Mouse (Mus musculus) limb, embryonic 14.5 days (tissue): Measurements from ENCODE around the gene Cdc42bpb. TPM values are rescaled to one million over a fixed set of nuclear protein-coding genes. Genes with fewer than 3 reads are reported as not detected.

Experiments used
- ATAC-seq: fragments of 200-750 bp; cut with Nextera tagmentation; 2 replicates; pipeline ENCODE4 v1.8.0; 2017; ENCODE audit warnings: low read depth, moderate number of reproducible peaks, moderate TSS enrichment; ENCODE audit not compliant: low FRiP score
- DNase-seq: peaks from one replicate; pipeline ENCODE4 v3.0.0-alpha.2; 2015; ENCODE audit warnings: low spot score
- H3K27ac ChIP-seq: fragments of 300-500 bp; sonication (generic); replicated peaks from 2 replicates; pipeline ENCODE4 v1.5.1; 2014; ENCODE audit warnings: low read depth, mild to moderate bottlenecking, low read length, moderate library complexity, mixed read lengths
- H3K27me3 ChIP-seq: fragments of 300-500 bp; sonication (generic); 2 replicates; pipeline ENCODE4 v1.6.1; 2014; ENCODE audit warnings: low read length, mixed read lengths; ENCODE audit not compliant: control insufficient read depth, insufficient read depth
- H3K36me3 ChIP-seq: fragments of 300-500 bp; sonication (generic); 2 replicates; pipeline ENCODE4 v1.6.1; 2014; ENCODE audit warnings: mild to moderate bottlenecking, low read length, moderate library complexity, mixed read lengths; ENCODE audit not compliant: control insufficient read depth, insufficient read depth
- H3K4me1 ChIP-seq: fragments of 300-500 bp; sonication (generic); 2 replicates; pipeline ENCODE4 v1.6.1; 2014; ENCODE audit warnings: antibody characterized with exemption, low read length, mixed read lengths; ENCODE audit not compliant: control insufficient read depth, insufficient read depth
- H3K4me2 ChIP-seq: fragments of 300-500 bp; sonication (generic); replicated peaks from 2 replicates; pipeline ENCODE4 v1.6.1; 2014; ENCODE audit warnings: low read depth, mild to moderate bottlenecking, low read length, moderate library complexity; ENCODE audit not compliant: severe bottlenecking
- H3K4me3 ChIP-seq: fragments of 300-500 bp; sonication (generic); replicated peaks from 2 replicates; pipeline ENCODE4 v1.5.1; 2014; ENCODE audit warnings: low read length
- H3K9ac ChIP-seq: fragments of 300-500 bp; sonication (generic); 2 replicates; pipeline ENCODE4 v1.6.1; 2014; ENCODE audit warnings: mild to moderate bottlenecking, low read depth, low read length, moderate library complexity; ENCODE audit not compliant: severe bottlenecking
- H3K9me3 ChIP-seq: fragments of 300-500 bp; sonication (generic); 2 replicates; pipeline ENCODE4 v1.6.1; 2016; ENCODE audit warnings: low read length; ENCODE audit not compliant: control insufficient read depth
- POLR2A ChIP-seq: fragments of 200-500 bp; IDR thresholded peaks from 2 replicates; pipeline ENCODE4 v1.8.0; 2012; ENCODE audit warnings: inconsistent platforms, mild to moderate bottlenecking, moderate library complexity, borderline replicate concordance; ENCODE audit not compliant: insufficient read depth, insufficient read length; ENCODE audit errors: extremely low read depth
- WGBS: fragments of 180-500 bp; shearing (Covaris S2); extraction: QIAGEN DNeasy Blood & Tissue Kit; methylation state at CpG from one replicate; pipeline ENCODE4 v1.1.7; 2014; 5-methylcytosine and 5-hydroxymethylcytosine counted together
- polyA plus RNA-seq, 2 experiments: library from polyadenylated mRNA; depleted of rRNA in 1 of 2; stranded (reverse) in 1 of 2; unstranded in 1 of 2; fragments of >200 nt; fragmentation: Nextera tagmentation in 1 of 2; extraction: Ambion mirVana in 1 of 2; gene quantifications; 2 replicates each; pipeline versions ENCODE4 v1.2.1 to v1.2.3; 2012 to 2014

Cdc42bpb gene
- polyA plus RNA-seq, 2 experiments, result 37.0 to 163 TPM

DNA sequence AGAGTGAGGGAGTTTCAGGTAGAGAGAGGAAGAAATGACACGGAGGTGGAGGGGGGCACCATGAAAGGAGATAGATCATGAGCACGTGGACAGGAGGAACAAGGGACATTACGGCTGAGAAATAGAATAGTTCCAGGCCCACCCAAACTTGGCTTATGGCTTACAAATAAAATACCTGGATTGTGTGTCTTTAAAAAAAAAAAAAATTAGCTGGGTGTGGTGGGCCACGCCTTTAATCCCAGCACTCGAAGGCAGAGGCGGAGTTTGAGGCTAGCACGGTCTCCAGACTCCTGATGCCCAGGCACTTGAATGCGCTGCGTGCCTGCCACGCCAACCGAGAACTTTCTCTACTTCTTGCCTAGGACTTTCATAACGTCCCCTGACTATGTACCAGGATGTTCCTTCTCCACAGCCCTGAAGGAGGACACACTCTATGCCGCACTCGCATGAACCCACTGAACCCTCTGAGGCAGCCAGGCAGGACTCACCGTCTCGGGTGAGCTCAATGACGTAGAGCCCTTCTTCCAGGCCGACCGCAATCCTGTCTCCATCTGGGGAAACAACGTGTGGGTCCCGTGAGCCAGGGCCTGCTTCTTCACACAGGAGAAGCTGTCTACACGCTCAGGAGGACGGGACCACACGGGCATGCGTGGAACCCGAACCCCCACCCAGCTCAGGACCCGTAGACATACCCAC, 76.0 kb downstream of the Cdc42bpb start:
- H3K9ac ChIP-seq, result no peak overlapping the region
- H3K27me3 ChIP-seq, result no peaks in the 10 kb centered on the region
- H3K4me1 ChIP-seq, result no peaks in the 10 kb centered on the region
- H3K9me3 ChIP-seq, result no peaks in the 10 kb centered on the region
- H3K36me3 ChIP-seq, result peaks cover 92% of the 10 kb centered on the region
- DNase-seq (no peak), ATAC-seq (no peak)
- TF ChIP-seq POLR2A, result no peak
- WGBS, result 93% methylated on average over 27 of the region's 27 CpGs
- no peak overlapping the region for H3K27ac ChIP-seq
- H3K4me3 ChIP-seq, result no peak overlapping the region
- no peak overlapping the region for H3K4me2 ChIP-seq

DNA sequence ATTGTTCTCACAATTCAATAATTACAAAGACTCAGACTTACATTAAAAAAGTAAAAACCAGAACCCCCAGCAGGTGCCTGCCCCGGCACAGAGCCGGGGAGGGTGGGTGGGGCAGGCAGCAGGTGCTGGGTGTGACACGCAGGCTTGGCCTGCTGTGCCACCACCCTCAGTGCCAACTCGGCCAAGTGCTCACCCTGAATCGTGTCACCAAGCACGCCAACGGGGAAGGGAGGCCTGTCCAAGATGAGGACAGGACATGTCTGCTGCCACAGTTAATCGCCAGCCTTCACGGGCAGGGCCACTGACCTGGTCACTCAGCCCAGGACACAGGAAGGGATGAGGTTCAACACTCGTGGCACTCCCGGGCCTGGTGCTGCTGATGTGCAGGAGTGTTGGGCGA, 84.5 kb downstream of the Cdc42bpb start:
- Histone ChIP-seq H3K36me3 (peaks cover 73% of the 10 kb centered on the region), H3K27ac (no peak overlapping the region), H3K4me2 (no peak overlapping the region), H3K4me1 (no peaks in the 10 kb centered on the region), H3K9me3 (no peaks in the 10 kb centered on the region), H3K27me3 (no peaks in the 10 kb centered on the region), H3K9ac (no peak overlapping the region), H3K4me3 (no peak overlapping the region)
- DNase-seq (no peak), ATAC-seq (no peak)
- 89% methylated on average over 12 of the region's 12 CpGs for WGBS
- no peak for TF ChIP-seq POLR2A

DNA sequence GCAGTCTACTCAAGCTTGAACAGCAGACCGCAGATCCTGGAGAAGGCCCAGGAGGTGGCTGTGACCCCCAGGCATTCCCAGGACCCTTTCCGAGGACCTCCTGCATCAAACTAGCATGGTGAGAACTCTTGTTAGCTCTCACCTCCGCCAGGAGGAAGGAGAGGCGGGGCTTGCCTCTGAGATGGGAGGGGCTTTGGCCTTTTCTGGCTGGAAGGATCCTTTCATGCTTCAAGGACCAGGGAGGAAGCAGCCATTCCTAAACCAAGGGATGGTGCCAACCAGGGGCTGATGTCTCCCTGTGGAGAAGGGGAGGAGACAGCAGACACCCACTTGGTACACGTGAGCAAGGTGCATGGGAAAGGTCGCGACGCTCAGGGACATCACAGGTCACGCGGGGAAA, 93.0 kb downstream of the Cdc42bpb start:
- Histone ChIP-seq H3K9ac (peak overlapping the region; percentile 31; the same call in 1 of the 2 replicates), H3K4me2 (peak overlapping the region; percentile 31), H3K27ac (no peak overlapping the region), H3K27me3 (no peaks in the 10 kb centered on the region), H3K9me3 (no peaks in the 10 kb centered on the region), H3K4me1 (peaks cover 6% of the 10 kb centered on the region), H3K36me3 (no peaks in the 10 kb centered on the region), H3K4me3 (peak overlapping the region; percentile 25)
- no peak for TF ChIP-seq POLR2A
- 24% methylated on average over 10 of the region's 10 CpGs for WGBS
- ATAC-seq, result no peak
- no peak for DNase-seq

DNA sequence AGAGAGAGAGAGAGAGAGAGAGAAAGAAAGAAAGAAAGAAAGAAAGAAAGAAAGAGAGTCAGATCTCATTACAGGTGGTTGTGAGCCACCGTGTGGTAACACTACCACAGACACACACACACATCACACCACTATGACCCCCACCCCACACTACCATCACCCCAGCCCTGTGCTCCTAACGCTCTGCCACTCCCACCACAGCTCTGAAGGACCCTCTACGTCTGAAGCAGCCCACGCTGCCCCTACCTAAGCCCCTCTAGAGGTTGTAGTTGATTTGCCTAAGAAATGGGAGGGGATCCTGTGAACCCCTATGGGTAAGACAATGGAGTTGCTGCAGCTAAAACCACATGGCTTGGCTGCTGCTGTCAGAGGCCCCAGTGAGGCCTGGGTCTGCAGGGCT, 93.9 kb downstream of the Cdc42bpb start:
- DNase-seq (no peak), ATAC-seq (no peak)
- Histone ChIP-seq H3K9me3 (no peaks in the 10 kb centered on the region), H3K4me1 (peaks cover 6% of the 10 kb centered on the region), H3K4me2 (no peak overlapping the region), H3K4me3 (no peak overlapping the region), H3K27me3 (no peaks in the 10 kb centered on the region), H3K9ac (no peak overlapping the region), H3K27ac (no peak overlapping the region), H3K36me3 (no peaks in the 10 kb centered on the region)
- no peak for TF ChIP-seq POLR2A
- WGBS, result 77% methylated on average over 4 of the region's 4 CpGs

DNA sequence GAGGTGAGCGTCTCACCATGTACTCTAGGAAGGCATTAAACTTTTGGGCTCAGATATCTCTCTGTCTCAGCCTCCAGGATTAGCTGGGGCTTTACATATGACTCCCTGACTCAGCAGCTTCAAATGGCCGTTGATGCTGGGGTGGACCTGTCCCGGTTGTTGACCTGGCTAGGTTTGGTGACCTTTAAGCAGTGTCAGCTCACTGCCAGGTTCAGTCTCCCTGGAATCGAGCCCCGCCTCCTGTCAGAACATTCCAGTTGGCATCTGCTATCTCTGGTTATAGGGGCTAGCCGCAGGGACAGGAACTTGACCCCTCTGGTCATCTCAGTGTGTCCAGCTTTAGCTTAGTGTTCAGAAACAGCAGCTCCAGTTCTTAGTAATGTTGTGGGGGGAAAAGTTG, 101.1 kb downstream of the Cdc42bpb start:
- Histone ChIP-seq H3K4me2 (no peak overlapping the region), H3K4me3 (no peak overlapping the region), H3K36me3 (no peaks in the 10 kb centered on the region), H3K9me3 (no peaks in the 10 kb centered on the region), H3K4me1 (peaks cover 19% of the 10 kb centered on the region), H3K27me3 (peaks cover 58% of the 10 kb centered on the region), H3K9ac (no peak overlapping the region), H3K27ac (no peak overlapping the region)
- TF ChIP-seq POLR2A, result no peak
- no peak for ATAC-seq
- 52% methylated on average over 6 of the region's 6 CpGs for WGBS
- no peak for DNase-seq
